Mouse (Mus musculus) cerebellum, adult 11 months (tissue): ENCODE measurements around the gene Slc4a2.
A peak's percentile ranks its signal among the peaks of the same experiment; 100 is the strongest.

Experiments used
- DNase-seq: peaks from one replicate; pipeline ENCODE4 v3.0.0; 2022

Gene Slc4a2

GRCm38 (mm10) chr5:24472884-24473619, 49.4 kb downstream of the Slc4a2 start:
- DNase-seq = no peak

- no peak for DNase-seq
These were observed 50.5 kb downstream of the Slc4a2 start for GRCm38 (mm10) chr5:24474025-24474722.

- no peak for DNase-seq
These were observed 51.2 kb downstream of the Slc4a2 start for GRCm38 (mm10) chr5:24474723-24475261.

- no peak for DNase-seq
These were observed 52.0 kb downstream of the Slc4a2 start for GRCm38 (mm10) chr5:24475476-24476241.

GRCm38 (mm10) chr5:24477909-24478308, 54.3 kb downstream of the Slc4a2 start:
- DNase-seq = no peak

- peak; percentile 66 for DNase-seq
These were observed 58.0 kb downstream of the Slc4a2 start for GRCm38 (mm10) chr5:24481647-24482046.

- DNase-seq = no peak
These were observed 58.8 kb downstream of the Slc4a2 start for GRCm38 (mm10) chr5:24482247-24483079.

- peak; percentile 68 for DNase-seq
These were observed 59.7 kb downstream of the Slc4a2 start for GRCm38 (mm10) chr5:24483326-24483725.

GRCm38 (mm10) chr5:24484963-24485362, 61.3 kb downstream of the Slc4a2 start:
- DNase-seq = no peak

GRCm38 (mm10) chr5:24486097-24486496, 62.5 kb downstream of the Slc4a2 start:
- DNase-seq = peak; percentile 87

- DNase-seq = no peak
These were observed 63.1 kb downstream of the Slc4a2 start for GRCm38 (mm10) chr5:24486738-24487137.

GRCm38 (mm10) chr5:24490413-24490920, 66.8 kb downstream of the Slc4a2 start:
- DNase-seq = no peak
